Mouse (Mus musculus) forebrain, embryonic 10.5 days (tissue): ENCODE data around the gene Tex2. TPM values are rescaled to one million over a fixed set of nuclear protein-coding genes. Genes with fewer than 3 reads are reported as not detected.
A peak's percentile ranks its signal among the peaks of the same experiment; 100 is the strongest.

Experiments used
- DNase-seq: peaks from one replicate; pipeline ENCODE4 v3.0.0-alpha.2; 2017; ENCODE audit warnings: low spot score; ENCODE audit errors: extremely low spot score
- H3K27ac ChIP-seq: fragments of 300-500 bp; sonication (generic); 2 replicates; pipeline ENCODE4 v1.5.1; 2016; ENCODE audit warnings: mild to moderate bottlenecking
- H3K27me3 ChIP-seq: fragments of 300-500 bp; sonication (generic); 2 replicates; pipeline ENCODE4 v1.6.1; 2016; ENCODE audit warnings: mild to moderate bottlenecking; ENCODE audit not compliant: poor library complexity, severe bottlenecking
- H3K36me3 ChIP-seq: fragments of 300-500 bp; sonication (generic); replicated peaks from 2 replicates; pipeline ENCODE4 v1.6.1; 2016; ENCODE audit warnings: mild to moderate bottlenecking, moderate library complexity
- H3K4me1 ChIP-seq: fragments of 300-500 bp; sonication (generic); 2 replicates; pipeline ENCODE4 v1.6.1; 2016
- H3K4me3 ChIP-seq: fragments of 300-500 bp; sonication (generic); 2 replicates; pipeline ENCODE4 v1.5.1; 2016; ENCODE audit warnings: mild to moderate bottlenecking, moderate library complexity
- H3K9me3 ChIP-seq: fragments of 300-500 bp; sonication (generic); 2 replicates; pipeline ENCODE4 v1.6.1; 2016; ENCODE audit warnings: mild to moderate bottlenecking, moderate library complexity
- WGBS: fragments of 180-500 bp; shearing (Covaris S2); methylation state at CpG from one replicate; pipeline ENCODE4 v1.1.7; 2016; 5-methylcytosine and 5-hydroxymethylcytosine counted together
- polyA plus RNA-seq: library from polyadenylated mRNA; unstranded; fragments of >200 nt; fragmentation: Nextera tagmentation; extraction: Ambion mirVana; gene quantifications from 2 replicates; pipeline ENCODE4 v1.2.1, GENCODE M21; 2016

Gene Tex2
- polyA plus RNA-seq, 1 experiment from 2014 or later: 6.2 TPM

- Histone ChIP-seq H3K4me1 (peaks cover 65% of the 10 kb centered on the region), H3K27me3 (peaks cover 38% of the 10 kb centered on the region), H3K27ac (no peak overlapping the region), H3K4me3 (no peak overlapping the region), H3K36me3 (0 out of 2 replicates have a peak, but pooled peaks cover 2% of the 10 kb centered on the region), H3K9me3 (no peaks in the 10 kb centered on the region)
- no peak for DNase-seq
- 49% methylated on average over 3 of the region's 3 CpGs for WGBS
Measured at GRCm38 (mm10) chr11:106522538-106522937, 90.7 kb downstream of the Tex2 start.

GRCm38 (mm10) chr11:106521612-106522011 lies 91.6 kb downstream of the Tex2 start:
- DNase-seq: no peak
- Histone ChIP-seq H3K4me1 (peaks cover 58% of the 10 kb centered on the region), H3K27me3 (peaks cover 36% of the 10 kb centered on the region), H3K4me3 (no peak overlapping the region), H3K36me3 (0 out of 2 replicates have a peak, but pooled peaks cover 2% of the 10 kb centered on the region), H3K27ac (no peak overlapping the region), H3K9me3 (no peaks in the 10 kb centered on the region)
- WGBS: 63% methylated on average over 4 of the region's 4 CpGs

- Histone ChIP-seq H3K36me3 (0 out of 2 replicates have a peak, but pooled peaks cover 2% of the 10 kb centered on the region), H3K27ac (peak overlapping the region; percentile 73), H3K4me3 (no peak overlapping the region), H3K9me3 (no peaks in the 10 kb centered on the region), H3K4me1 (peaks cover 53% of the 10 kb centered on the region), H3K27me3 (peaks cover 34% of the 10 kb centered on the region)
- DNase-seq: no peak
- WGBS: 9% methylated on average over 3 of the region's 3 CpGs
Measured at GRCm38 (mm10) chr11:106520404-106520803, 92.8 kb downstream of the Tex2 start.

- WGBS: 49% methylated on average over 4 of the region's 4 CpGs
- H3K4me1 ChIP-seq: peaks cover 60% of the 10 kb centered on the region
- DNase-seq: no peak
Measured at GRCm38 (mm10) chr11:106519519-106519918, 93.7 kb downstream of the Tex2 start.

GRCm38 (mm10) chr11:106518391-106518790 lies 94.8 kb downstream of the Tex2 start:
- Histone ChIP-seq H3K27ac (peak overlapping the region; percentile 37), H3K36me3 (no peaks in the 10 kb centered on the region), H3K4me1 (peaks cover 64% of the 10 kb centered on the region), H3K9me3 (no peaks in the 10 kb centered on the region), H3K27me3 (0 out of 2 replicates have a peak, but pooled peaks cover 14% of the 10 kb centered on the region), H3K4me3 (no peak overlapping the region)
- 43% methylated on average over 4 of the region's 4 CpGs for WGBS
- no peak for DNase-seq

More at GRCm38 (mm10) chr11:106519519-106519918, 93.7 kb downstream of the Tex2 start:
- H3K27me3 ChIP-seq: peaks cover 25% of the 10 kb centered on the region; the same call in 1 of the 2 replicates
- no peak overlapping the region for H3K4me3 ChIP-seq
- H3K9me3 ChIP-seq: no peaks in the 10 kb centered on the region
- H3K27ac ChIP-seq: peak overlapping the region; percentile 63; the same call in 1 of the 2 replicates
- H3K36me3 ChIP-seq: no peaks in the 10 kb centered on the region

GRCm38 (mm10) chr11:106515079-106515745 lies 98.0 kb downstream of the Tex2 start:
- Histone ChIP-seq H3K36me3 (peaks cover 7% of the 10 kb centered on the region), H3K27ac (0 out of 2 replicates have a peak overlapping the region, but pooled peaks have one; percentile 22), H3K4me3 (no peak overlapping the region), H3K9me3 (no peaks in the 10 kb centered on the region), H3K4me1 (peaks cover 39% of the 10 kb centered on the region), H3K27me3 (0 out of 2 replicates have a peak, but pooled peaks cover 6% of the 10 kb centered on the region)
- 82% methylated on average over 16 of the region's 16 CpGs for WGBS
- no peak for DNase-seq

GRCm38 (mm10) chr11:106514446-106514845 lies 98.8 kb downstream of the Tex2 start:
- Histone ChIP-seq H3K9me3 (no peaks in the 10 kb centered on the region), H3K27me3 (0 out of 2 replicates have a peak, but pooled peaks cover 3% of the 10 kb centered on the region), H3K27ac (peak overlapping the region; percentile 56; the same call in 1 of the 2 replicates), H3K36me3 (peaks cover 12% of the 10 kb centered on the region), H3K4me1 (peaks cover 31% of the 10 kb centered on the region), H3K4me3 (no peak overlapping the region)
- no peak for DNase-seq
- WGBS: 68% methylated on average over 5 of the region's 5 CpGs

- Histone ChIP-seq H3K9me3 (no peaks in the 10 kb centered on the region; the same call in 1 of the 2 replicates), H3K27me3 (no peaks in the 10 kb centered on the region), H3K4me1 (peaks cover 18% of the 10 kb centered on the region), H3K27ac (peak overlapping the region; percentile 25; the same call in 1 of the 2 replicates), H3K4me3 (no peak overlapping the region), H3K36me3 (peaks cover 24% of the 10 kb centered on the region)
- no peak for DNase-seq
- WGBS: 42% methylated on average over 2 of the region's 2 CpGs
Measured at GRCm38 (mm10) chr11:106513166-106513565, 100.1 kb downstream of the Tex2 start.

- H3K4me1 ChIP-seq: peaks cover 11% of the 10 kb centered on the region
- no peak for DNase-seq
- peaks cover 28% of the 10 kb centered on the region for H3K36me3 ChIP-seq
- no peaks in the 10 kb centered on the region; the same call in 1 of the 2 replicates for H3K9me3 ChIP-seq
- WGBS: 98% methylated on average over 7 of the region's 7 CpGs
- H3K27ac ChIP-seq: no peak overlapping the region
- H3K4me3 ChIP-seq: no peak overlapping the region
- no peaks in the 10 kb centered on the region for H3K27me3 ChIP-seq
Measured at GRCm38 (mm10) chr11:106512006-106512390, 101.2 kb downstream of the Tex2 start.

- WGBS: 93% methylated on average over 14 of the region's 14 CpGs
- H3K4me3 ChIP-seq: no peak overlapping the region
- no peak overlapping the region for H3K27ac ChIP-seq
Measured at GRCm38 (mm10) chr11:106511236-106512005, 101.8 kb downstream of the Tex2 start.

GRCm38 (mm10) chr11:106507638-106508037 lies 105.6 kb downstream of the Tex2 start:
- 93% methylated on average over 7 of the region's 7 CpGs for WGBS
- no peak for DNase-seq
- no peak overlapping the region for H3K4me3 ChIP-seq
- H3K4me1 ChIP-seq: peaks cover 5% of the 10 kb centered on the region
- no peak overlapping the region for H3K27ac ChIP-seq
- H3K27me3 ChIP-seq: no peaks in the 10 kb centered on the region
- H3K9me3 ChIP-seq: no peaks in the 10 kb centered on the region; the same call in 1 of the 2 replicates
- peaks cover 28% of the 10 kb centered on the region for H3K36me3 ChIP-seq

More at GRCm38 (mm10) chr11:106511236-106512005, 101.8 kb downstream of the Tex2 start:
- Histone ChIP-seq H3K27me3 (no peaks in the 10 kb centered on the region), H3K36me3 (peaks cover 28% of the 10 kb centered on the region), H3K9me3 (no peaks in the 10 kb centered on the region; the same call in 1 of the 2 replicates), H3K4me1 (peaks cover 11% of the 10 kb centered on the region)
- no peak for DNase-seq

- H3K4me3 ChIP-seq: no peak overlapping the region
- no peaks in the 10 kb centered on the region for H3K27me3 ChIP-seq
- WGBS: 90% methylated on average over 6 of the region's 6 CpGs
- peaks cover 26% of the 10 kb centered on the region for H3K36me3 ChIP-seq
- H3K4me1 ChIP-seq: peaks cover 19% of the 10 kb centered on the region
- DNase-seq: no peak
- H3K27ac ChIP-seq: no peak overlapping the region
- no peaks in the 10 kb centered on the region; the same call in 1 of the 2 replicates for H3K9me3 ChIP-seq
Measured at GRCm38 (mm10) chr11:106506211-106506610, 107.0 kb downstream of the Tex2 start.
